Mouse (Mus musculus) layer of hippocampus, postnatal 14 days (tissue): ENCODE measurements at regions not wholly inside any gene's neighbourhood (a gene's known extent, or its start where the extent isn't known, plus 50 kb on each side); places are given as distances from the start of the nearest gene placed in this dataset.

Source experiments
- DNase-seq, 2 experiments: peaks; one replicate each; pipeline ENCODE4 v3.0.0; 2021 to 2022; ENCODE audit warnings: low spot score in 2 of 2, mixed read lengths in 1 of 2

- DNase-seq = no peak
These were observed 710.2 kb upstream of the Tenm4 start for GRCm38 (mm10) chr7:95460889-95461288.

GRCm38 (mm10) chr7:95465506-95465905 lies 705.5 kb upstream of the Tenm4 start:
- no peak for DNase-seq

- no peak for DNase-seq
These were observed 704.0 kb upstream of the Tenm4 start for GRCm38 (mm10) chr7:95467028-95467427.

GRCm38 (mm10) chr7:95473892-95474291 lies 697.2 kb upstream of the Tenm4 start:
- no peak for DNase-seq

DNA sequence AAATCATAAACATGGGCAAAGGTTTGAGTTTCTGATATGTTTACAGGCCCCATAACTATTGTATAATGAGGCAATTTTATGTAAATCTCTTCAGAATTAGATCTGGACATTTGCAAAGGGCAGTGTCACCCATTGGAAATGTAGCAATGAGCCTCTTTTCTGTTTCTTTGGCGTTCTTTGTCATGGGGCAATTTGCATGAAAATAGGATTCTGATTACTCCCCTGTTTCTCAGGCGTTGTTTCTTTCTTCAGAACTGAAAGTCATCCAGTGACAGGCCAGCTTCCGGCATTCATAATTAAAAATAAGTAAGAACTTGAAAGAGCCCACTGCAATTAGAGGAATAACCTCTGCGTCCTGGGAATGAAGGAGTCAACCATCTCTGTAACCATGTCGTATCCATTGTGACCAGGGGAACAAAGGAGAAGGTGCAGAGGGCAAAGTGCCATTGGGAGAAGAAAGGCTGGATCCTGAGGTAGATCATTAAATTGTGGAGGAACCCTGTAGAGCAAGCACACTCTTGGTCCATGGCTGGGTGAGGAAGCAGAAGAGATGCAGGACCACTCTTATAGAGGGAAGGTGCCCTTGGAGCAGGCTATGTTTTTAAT lies 690.8 kb upstream of the Tenm4 start:
- DNase-seq = no peak

DNA sequence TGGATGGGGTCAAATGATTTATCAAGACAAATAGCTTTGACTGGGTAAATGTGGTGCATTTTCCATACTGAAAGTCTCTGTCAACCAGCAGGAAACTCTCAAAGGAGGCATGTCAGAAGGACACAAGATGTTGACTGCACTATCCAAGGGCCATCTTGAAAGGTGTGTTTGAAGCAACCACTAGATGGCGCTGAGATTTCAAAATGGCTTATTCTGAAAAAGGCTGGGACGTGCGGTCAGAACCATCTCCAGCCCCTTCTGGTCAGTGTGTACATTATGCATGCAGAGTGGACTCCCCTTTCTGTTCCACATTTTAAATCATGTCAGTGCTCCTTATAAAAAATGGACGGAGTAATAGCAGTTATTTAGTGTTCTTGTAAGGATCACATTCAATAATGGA lies 681.4 kb upstream of the Tenm4 start:
- peak in 1 of 2 experiments; percentile 39 for DNase-seq

DNA sequence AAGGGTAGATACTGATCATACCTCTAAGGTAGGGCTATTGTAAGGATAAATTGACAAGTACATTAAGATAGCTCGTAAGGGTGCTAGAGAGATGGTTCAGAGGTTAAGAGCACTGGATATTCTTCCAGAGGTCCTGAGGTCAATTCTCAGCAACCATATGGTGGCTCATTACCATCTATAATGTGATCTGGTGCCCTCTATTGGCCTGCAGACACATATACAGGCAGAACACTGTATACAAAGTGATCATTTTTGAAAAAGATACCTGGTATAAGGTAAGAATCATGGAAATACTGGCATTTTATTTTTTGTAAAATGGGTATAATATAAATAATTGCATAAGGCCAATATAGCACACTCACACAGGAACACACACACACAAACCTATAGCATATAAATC lies 676.3 kb upstream of the Tenm4 start:
- no peak for DNase-seq

DNA sequence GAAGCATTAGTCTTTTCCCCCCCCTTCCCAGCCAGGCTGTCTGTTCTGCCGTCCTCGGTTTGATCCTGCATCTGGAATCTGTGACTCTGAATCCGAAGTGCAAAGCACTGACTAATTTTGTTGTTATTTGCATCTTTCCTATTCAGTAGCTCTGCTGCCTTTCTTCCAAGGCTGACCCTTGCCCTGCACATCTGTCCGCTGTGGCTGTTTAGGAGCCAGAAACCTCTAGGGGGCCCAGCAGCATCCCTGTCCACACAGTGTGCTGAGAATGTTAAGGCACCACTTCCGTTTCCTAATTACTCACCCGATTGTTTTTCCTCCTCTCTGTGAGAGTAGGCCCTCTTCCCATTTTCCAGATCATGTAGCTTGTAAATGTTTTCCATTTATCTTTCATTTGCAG lies 668.1 kb upstream of the Tenm4 start:
- DNase-seq = no peak

- no peak for DNase-seq
These were observed 623.8 kb upstream of the Tenm4 start for GRCm38 (mm10) chr7:95547256-95547655.

DNA sequence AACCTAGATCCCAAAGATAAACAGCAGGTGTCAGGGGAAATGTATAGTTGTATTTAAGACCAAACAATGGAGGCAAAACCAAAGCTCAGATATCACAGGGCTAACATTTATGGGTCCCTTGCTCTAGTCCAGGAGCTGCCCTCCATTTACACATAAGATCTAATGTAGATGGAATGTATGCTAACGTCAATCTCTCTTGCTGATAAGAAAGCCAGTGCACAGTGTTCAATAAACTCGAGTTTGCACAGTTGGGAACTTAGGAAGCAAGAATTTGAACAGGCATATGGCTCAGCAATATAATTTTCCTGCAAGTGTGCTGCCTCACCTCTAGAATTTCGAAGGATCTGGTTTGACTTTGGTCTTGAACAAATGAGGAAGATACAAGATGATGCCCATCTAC lies 620.9 kb upstream of the Tenm4 start:
- DNase-seq = no peak

- DNase-seq = no peak
These were observed 619.2 kb upstream of the Tenm4 start for GRCm38 (mm10) chr7:95551798-95552387.

DNA sequence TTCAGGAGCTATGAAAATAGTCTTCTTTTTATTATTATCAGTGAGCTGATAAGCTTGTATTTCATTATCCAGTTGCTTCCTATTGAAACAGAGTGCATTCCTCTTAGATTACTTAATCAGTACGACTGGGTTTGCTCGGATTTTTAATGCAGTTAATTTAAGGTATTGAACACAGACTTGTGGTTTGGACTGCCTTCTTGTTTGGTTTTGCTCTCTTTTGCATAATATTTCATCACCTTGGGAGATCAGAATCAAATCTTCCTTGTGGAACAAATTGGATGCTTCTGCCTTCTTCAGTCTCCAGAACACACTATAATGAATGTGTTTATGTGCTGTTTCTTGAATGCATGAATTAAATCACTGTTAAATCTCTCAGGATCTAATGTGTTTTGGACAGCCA lies 612.5 kb upstream of the Tenm4 start:
- no peak for DNase-seq

DNA sequence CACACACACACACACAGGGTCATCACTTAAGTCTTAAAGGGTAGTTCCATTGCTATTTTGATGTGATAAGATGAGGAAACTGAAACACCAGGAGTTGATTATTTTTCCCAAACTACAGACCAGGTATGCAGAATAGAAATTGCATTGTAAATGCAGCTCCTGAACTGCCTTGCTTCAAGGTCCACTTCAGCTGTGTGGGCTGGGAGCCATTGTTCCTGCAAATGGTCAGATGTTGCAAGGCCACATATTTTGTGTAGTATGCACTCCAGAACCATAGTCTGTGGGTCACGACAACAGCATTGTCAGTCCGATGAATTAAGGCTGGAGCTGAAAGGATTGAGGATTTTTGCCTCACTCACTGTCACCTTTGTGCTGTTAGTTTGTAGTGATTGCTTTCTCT lies 592.4 kb upstream of the Tenm4 start:
- DNase-seq = no peak

- no peak for DNase-seq
These were observed 589.7 kb upstream of the Tenm4 start for GRCm38 (mm10) chr7:95581325-95581724.

GRCm38 (mm10) chr7:95598339-95598738 lies 572.7 kb upstream of the Tenm4 start:
- no peak for DNase-seq

- DNase-seq = no peak
These were observed 557.3 kb upstream of the Tenm4 start for GRCm38 (mm10) chr7:95613736-95614135.

DNA sequence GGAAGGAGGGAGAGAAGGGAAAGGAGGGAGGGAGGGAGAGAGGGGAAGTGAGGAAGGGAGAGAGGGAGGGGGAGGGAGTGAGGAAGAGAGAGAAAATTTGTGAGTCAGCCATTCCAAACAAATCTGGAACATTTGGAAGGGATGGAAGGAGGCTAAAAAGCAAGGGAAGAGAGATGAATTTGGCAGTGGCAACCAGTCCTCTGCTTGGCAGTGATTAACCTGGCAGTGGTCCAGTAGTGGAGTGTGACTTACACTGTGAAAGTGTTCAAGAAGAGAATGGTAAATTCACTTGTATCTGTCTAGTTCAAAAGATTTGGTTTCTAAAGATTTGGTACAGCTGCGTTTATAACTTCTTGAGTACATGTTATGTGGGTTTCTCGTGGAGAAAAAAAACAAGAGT lies 553.7 kb upstream of the Tenm4 start:
- DNase-seq = peak; percentile 29 to 71

GRCm38 (mm10) chr7:95618170-95618569 lies 552.9 kb upstream of the Tenm4 start:
- DNase-seq = peak; percentile 9 to 29

GRCm38 (mm10) chr7:95620079-95620478 lies 551.0 kb upstream of the Tenm4 start:
- no peak for DNase-seq

GRCm38 (mm10) chr7:95640683-95641082 lies 530.4 kb upstream of the Tenm4 start:
- DNase-seq = no peak

DNA sequence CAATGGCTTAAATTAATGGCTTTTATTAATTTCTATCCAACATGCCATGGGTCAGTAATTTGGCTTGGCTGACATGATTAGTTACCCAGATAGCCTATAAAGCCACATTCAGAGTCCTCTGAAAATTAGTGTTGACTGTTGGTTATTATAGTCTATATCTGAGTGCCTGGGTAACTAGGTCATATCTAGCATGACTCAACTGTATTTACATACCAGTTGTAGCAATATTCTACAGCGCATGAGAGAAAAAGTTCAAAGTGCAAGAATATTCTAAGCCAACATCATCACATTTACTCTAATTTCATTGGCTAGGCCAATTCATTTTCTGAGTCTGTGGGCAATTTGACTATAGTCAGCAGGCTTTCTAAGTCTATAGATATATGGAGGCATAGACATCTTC lies 496.7 kb upstream of the Tenm4 start:
- no peak for DNase-seq

- DNase-seq = no peak
These were observed 488.5 kb upstream of the Tenm4 start for GRCm38 (mm10) chr7:95682521-95682920.

- no peak for DNase-seq
These were observed 483.3 kb upstream of the Tenm4 start for GRCm38 (mm10) chr7:95687733-95688132.
